Mouse (Mus musculus): Measurements from ENCODE around the gene Rnpepl1.
"Not testable (repeated sequence)": the region's sequence is repeated elsewhere in the genome, so short reads cannot be mapped to it uniquely, and the experiment has no call there.

The Rnpepl1 gene

DNA sequence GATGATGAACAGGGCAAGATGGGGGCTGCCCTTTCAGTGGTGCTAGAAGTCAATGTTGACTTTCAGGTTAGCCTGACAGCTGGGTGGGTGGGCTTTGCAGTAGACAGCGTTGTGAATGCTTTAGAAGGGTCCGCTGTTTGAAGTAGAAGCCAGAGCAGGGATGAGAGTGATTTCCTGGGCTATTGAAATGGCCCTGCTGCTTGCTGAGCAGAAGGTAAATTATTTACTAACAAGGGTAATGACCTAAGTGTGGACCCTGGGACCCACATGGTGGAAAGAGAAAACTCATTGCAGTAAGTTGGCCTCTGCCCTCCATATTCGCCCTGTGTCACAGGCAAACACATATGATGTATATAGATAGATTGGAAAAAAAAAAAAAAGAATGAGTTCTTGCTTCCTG is 25.9 kb downstream of the Rnpepl1 start:
- no peak for DNase-seq (ENCODE audit: inconsistent age in 2 of 2, low spot score in 1 of 2)

DNA sequence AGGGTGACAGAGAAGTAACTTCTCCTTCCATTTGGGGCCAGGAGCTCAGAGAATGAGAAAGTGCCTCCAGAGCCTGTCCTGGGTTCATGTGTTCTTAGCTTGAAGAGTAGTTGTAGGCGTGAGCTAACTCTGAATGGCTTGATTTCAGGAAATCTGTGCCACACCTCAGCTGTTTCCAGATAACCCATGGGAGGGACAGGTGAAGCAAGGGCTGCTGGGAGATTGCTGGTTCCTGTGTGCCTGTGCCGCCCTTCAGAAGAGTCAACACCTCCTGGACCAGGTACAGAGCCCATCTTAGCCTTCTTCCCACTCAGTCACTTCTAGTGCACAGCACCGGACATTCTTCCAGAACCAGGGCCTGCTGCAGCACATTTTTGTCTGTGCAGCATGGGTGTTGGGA is 27.2 kb downstream of the Rnpepl1 start:
- DNase-seq (ENCODE audit: inconsistent age in 2 of 2, low spot score in 1 of 2): no peak

DNA sequence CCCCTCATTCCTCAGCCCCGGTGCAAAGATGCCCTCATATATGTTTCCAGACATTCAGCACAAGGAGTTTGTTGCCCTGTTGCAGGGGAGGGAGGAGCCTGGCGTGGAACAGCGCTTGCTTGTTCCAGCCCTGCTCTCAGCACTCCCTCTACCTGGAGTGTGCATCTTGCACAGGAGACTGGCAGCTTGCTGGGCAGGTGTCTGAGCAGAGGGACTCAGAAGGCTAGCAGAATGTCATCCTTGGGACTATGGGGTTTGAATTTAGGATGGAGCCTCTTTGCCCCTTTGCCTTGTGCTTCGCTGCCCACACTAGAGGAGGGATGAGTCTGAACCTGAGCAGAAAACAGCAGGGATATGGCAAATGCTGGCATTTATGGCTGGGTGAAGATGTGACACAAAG is 29.2 kb downstream of the Rnpepl1 start:
- DNase-seq (ENCODE audit: inconsistent age in 2 of 2, low spot score in 1 of 2): no peak

DNA sequence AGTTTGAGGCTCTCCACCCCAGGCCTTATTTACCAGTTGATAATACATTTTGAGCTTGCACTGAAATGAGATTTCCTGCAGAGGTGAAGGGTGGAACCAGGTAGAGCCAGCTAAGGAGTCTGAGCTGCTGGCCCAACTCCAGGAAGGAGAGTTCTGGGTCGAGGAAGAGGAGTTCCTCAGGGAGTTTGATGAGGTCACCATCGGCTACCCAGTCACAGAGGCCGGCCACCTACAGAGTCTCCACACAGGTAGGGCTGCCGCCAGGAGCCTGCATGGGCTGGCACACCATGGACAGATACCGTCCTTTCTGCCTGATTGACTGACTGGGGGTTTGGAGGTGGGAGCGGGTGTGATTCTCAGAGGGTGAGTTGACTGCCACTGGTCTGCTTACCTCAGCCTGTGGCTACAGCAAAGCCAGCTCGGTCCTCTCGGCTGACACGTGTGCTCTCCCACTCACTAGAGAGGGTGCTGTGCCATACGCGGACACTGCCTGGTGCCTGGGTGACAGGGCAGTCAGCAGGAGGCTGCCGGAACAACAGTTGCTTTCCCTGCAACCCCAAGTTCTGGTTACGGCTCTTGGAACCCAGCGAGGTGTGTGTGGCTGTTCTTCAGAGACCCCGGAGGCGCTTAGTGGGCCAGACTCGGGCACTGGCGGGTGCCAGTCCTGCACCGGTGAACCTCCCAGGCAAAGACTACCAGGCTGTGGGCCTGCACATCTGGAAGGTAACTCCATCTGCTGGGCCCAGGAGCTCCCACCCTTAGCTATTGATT is 32.8 kb downstream of the Rnpepl1 start:
- no peak for DNase-seq (ENCODE audit: inconsistent age in 2 of 2, low spot score in 1 of 2)

DNA sequence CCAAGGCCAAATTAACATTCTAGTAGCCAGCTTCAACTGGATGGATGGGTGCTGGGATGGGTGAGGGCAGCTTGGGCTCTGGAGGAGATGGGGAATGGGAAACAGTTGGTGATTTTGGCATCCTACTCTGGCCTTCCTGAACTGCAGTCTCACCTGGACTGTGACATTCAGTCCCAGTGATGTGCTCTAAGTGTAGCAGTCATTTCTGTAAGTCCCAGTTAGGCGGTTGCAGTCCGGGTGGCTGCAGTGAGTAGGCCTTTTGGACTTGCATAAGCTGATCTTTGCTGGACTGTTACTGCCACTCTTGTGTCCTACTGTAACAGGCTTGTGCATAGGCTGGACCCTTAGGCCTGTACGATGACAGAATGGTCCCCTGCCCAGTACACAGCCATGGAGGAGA is 37.4 kb downstream of the Rnpepl1 start:
- no peak for DNase-seq (ENCODE audit: inconsistent age in 2 of 2, low spot score in 1 of 2)

DNA sequence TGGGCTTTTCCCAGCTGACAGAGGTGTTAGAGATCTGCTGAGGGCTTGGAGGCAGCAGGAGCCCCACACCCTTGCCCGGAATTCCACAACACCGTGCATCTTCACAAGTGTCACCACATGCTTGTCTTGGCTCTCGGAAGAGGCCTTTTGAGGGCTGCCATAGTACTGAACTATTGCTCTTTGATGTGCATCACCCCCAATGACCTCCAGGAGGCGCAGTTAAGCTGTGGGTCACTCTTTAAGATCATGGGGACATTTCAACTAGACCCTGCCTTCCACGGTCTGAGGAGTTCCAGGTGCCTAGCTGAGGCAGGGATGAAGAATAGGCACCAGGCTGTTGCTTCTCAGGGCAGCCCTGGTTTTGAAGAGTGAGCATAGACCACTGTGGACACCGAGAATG is 38.8 kb downstream of the Rnpepl1 start:
- peak in 1 of 2 experiments; percentile 66 for DNase-seq (ENCODE audit: inconsistent age in 2 of 2, low spot score in 1 of 2)

DNA sequence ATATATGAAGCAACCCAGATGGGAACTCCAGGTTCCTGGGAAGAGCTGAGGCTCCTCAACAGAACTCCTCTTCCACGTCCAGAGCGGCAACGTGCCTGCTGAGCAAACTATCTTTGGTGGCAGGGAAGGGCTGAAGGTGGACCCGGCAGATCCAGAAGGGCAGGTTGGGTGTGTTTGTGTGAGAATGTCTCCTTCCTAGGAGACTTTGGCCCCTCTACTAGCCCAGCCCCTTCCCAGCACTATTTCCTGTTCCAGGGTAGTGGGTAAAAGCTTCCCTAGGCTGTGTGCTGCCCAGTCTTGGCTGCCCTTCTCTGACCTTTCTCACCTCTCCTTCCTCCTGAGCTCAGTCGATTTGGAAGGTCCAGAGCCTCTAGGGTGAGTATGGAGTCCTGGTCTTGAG is 40.0 kb downstream of the Rnpepl1 start, which contains the start of gene Gpr35:
TSS of gene Gpr35 (plus strand) at position 259 of the 400 bp plus-strand sequence.
- DNase-seq (ENCODE audit: inconsistent age in 2 of 2, low spot score in 1 of 2): no peak

DNA sequence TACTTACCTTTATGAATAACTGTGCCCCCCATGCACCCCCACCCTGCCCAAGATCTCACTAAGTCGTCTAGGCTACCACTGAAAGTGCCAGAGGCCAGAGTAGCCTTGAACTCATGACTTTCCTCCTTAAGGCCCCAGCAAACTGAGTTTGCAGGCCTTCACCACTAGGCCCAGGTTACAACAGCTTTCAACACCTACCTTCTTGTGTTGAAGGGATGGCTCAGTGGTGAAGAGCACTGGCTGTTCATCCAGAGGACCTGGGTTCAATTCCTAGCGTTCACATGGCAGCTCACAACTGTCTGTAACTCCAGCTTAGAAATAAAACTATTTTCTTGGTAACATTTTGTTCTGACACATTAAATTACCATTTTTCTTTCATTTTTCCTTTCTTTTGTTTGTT is 43.1 kb downstream of the Rnpepl1 start:
- no peak for DNase-seq (ENCODE audit: inconsistent age in 2 of 2, low spot score in 1 of 2)

DNA sequence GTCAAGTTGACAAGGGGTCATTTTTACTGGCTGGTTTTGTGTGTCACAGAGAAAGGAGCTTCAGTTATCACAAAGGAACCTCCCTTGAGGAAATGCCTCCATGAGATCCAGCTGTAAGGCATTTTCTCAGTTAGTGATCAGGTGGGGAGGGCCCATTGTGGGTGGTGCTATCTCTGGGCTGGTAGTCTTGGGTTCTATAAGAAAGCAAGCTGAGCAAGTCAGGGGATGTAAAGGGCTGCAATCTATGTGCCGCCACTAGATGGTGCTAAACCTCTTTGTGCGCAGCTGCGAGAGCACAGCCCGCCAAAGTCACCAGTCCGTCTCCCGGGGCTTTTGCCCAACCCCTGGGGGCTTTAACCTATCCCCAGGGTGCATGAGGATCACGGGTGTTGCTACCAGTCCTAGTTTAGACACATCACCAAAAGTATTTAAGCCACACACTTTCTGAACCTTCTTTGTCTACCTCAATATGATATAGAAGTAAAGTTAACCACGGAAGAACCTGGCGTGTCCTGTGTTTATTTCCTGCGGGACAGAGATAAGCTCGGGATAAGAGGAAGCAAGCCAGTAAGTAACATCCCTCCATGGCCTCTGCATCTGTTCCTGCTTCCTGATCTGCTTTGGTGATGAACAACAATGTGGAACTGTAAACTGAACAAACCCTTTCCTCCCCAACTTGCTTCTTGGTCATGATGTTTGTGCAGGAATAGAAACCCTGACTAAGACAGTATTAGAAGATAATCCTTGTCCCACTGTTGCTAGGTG is 46.2 kb downstream of the Rnpepl1 start:
- peak; percentile 68 to 92 for DNase-seq (ENCODE audit: inconsistent age in 2 of 2, low spot score in 1 of 2)

DNA sequence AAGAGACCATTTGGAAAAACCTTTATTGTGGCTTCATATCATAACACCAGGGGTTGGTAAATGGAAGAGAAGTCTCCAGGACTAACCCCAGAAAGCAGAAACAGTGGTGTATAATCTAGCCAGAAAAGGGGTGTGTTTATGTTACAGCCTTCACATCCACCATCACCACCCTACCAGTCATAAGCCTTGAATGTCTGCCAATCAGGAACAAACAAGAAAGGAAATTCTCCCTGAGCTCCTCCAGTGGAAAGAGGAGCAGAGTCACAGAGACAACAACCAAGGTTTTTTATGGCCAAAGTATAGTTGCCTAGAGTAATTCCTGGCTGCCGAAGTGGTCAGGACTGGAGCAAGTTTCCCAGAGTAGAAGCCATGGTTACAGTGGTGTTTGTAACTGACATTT is 48.4 kb downstream of the Rnpepl1 start:
- peak; percentile 2 to 64 for DNase-seq (ENCODE audit: inconsistent age in 2 of 2, low spot score in 1 of 2)

DNA sequence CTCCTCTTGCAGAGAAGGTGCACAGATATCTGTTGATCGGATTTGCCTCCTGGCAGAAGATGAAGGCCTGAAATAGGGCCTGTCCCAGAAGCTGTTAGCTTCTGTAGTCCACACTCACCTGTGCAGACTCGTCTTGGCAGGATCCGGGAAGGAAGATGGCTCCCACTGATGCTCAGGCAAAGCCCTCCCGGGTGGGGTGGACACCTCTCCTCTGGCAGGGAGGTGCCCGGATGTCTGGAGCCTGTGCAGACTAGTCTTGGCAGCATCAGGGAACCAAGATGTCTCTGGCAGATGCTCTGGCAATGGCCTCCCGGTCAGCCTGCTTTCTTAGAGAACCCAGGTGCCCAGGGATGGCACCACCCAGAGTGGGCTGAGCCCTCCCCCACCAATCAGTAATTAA is 60.2 kb downstream of the Rnpepl1 start:
- not testable (repeated sequence) for DNase-seq (ENCODE audit: inconsistent age in 2 of 2, low spot score in 1 of 2)

DNA sequence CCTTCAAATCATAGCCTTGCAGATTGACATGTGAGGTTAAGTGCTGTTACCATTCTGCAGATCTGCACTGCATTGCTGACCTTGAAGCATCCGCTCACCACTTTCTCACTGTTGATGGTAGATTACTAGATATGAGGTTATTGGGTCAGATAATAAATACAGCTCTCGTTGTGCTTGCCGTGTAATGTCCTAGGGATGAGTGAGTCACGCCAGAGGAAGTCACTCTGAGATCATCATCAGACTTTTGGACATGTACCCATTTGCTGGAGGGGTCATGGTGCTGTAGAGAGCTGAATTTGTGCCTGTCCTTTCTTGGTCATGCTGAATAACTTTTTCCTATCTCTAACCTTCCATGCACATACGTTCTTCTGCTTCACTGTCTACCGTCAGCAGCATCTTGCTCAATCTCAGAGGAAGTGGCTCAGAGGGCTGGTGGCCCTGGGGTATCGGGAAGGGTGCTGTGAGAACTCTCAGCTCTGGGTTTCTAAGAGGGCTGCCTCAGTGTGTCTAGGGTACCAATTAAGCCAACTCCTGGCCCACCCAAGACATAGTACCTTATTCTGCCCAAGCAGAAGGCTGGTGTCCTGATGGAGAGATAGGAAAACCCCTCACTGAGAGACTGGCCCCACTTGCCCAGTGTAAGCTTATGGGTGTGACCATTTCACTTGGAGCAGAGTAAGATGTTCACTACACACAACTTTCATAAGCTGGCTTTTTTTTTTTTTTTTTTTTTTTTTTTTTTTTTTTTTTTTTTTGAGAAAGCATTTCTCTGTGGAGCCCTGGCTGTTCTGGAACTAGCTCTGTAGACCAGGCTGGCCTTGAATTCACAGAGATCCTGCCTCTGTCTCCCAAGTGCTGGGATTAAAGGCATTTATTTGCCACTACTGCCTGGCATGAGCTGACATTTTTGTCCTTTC is 61.6 kb downstream of the Rnpepl1 start:
- peak; percentile 59 to 77 for DNase-seq (ENCODE audit: inconsistent age in 2 of 2, low spot score in 1 of 2)

DNA sequence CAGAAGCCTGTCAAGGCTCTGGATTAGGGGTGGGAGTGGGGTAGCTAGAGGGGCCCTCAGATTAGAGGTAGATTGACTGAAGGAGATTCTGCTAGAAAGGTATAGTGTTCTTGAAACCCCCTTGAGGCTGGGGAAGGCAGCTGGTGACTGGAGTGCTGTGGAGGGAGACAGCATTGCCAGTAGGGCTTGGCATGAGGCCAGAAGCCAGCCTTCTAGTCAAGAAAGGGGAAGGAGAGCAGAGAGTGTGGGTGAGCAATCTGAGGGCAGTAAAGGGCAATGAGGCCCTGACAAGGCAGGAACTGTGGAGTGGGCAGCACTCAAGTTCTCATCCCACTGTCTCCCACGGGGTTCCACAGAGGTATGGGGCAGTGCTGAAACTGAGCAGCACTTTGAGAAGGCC is 62.3 kb downstream of the Rnpepl1 start:
- peak; percentile 74 to 84 for DNase-seq (ENCODE audit: inconsistent age in 2 of 2, low spot score in 1 of 2)
